Mouse (Mus musculus): ENCODE results near the gene Pf4.
"Not testable (repeated sequence)": the region's sequence is repeated elsewhere in the genome, so short reads cannot be mapped to it uniquely, and the experiment has no call there.

Pf4 gene

GRCm38 (mm10) chr5:90789306-90790073, 17.3 kb downstream of the Pf4 start:
- no peak for DNase-seq

DNA sequence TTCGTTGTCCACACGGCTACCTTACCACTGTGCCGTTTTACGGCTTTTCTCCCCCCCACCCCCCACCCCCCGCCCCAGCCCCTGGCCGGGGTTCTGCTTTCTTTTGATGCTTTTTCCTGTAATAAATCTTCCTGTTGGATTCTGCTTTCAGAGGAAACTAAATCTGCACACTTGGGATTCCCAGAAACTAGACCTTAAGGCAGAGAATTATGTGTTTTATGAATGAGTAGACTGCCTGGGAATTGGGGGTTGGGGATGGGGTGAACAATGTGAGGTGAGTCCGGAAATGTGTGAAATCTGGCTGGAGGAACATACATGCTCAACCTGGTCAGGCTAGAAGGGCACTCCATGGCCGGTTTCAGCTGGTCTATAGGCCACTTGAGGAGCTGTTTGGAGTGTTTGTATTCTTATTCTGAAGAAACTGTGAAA, 17.9 kb downstream of the Pf4 start:
- DNase-seq = no peak

GRCm38 (mm10) chr5:90794195-90794625, 22.0 kb downstream of the Pf4 start, which contains the start of gene Cxcl15:
Cxcl15 (plus strand) TSS chr5:90794534.
- DNase-seq = no peak

GRCm38 (mm10) chr5:90795392-90795791, 23.2 kb downstream of the Pf4 start:
- not testable (repeated sequence) for DNase-seq

DNA sequence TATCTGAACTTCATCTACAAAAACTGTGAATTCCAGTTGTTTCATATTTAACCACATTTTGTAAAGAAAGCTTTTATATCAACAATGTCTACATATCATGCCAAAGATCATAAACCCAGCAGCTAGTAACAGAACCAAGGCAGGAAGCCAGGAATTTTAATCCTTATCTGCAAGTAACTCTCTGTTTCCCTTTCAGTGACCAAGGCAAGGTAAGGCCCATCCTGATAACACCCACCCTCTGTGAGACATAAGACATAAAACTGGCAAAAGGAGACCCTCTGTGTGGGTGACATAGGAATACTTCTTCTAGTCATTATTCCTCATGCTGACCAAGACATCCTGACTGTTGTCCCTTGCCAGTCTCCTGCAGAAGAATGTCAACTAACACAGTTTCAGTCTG, 32.3 kb downstream of the Pf4 start:
- no peak for DNase-seq

- no peak for DNase-seq
Observed at GRCm38 (mm10) chr5:90806050-90806449, 33.8 kb downstream of the Pf4 start.

DNA sequence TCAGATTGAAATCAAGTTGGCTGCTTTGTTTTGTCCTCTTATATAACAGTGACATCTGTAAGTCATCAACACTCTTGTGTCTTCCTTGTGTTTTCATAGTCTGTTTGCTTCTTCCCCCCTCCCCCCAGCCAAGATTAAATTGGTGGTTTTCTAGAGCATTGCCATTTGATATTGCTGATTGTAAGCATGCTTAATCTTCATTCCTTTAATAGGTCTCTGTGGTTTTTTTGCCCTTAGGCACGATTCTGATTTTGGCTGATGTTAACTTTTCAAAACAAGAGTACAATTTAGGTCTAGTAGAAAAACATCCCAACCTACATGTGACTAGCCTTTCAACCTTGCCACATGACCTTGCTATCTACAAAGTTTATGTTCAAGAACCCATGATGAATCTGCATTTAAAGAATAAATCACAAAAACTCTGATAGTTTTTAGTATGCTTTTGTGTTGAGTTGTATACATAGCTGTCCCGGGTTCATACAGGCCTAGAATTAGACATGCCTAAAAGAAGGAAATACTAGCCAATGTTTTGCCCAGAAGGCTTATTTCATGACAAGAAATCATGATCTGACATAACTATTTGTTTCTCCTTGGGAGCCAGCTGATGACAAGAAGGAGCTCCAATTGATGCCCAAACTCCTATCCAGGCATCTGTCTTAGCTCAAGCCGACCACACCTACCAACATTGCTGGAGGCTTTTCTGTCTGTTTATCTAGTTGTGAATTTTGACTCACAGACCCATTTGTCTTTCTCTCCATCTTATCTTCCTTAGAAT, 35.1 kb downstream of the Pf4 start:
- DNase-seq = no peak

- DNase-seq = no peak
Observed at GRCm38 (mm10) chr5:90819756-90820155, 47.5 kb downstream of the Pf4 start.

Data from right cerebral cortex, postnatal 14 days (tissue).